Mouse (Mus musculus) lung, postnatal 4 days (tissue): ENCODE measurements around the gene Dync1li2.
A peak's percentile ranks its signal among the peaks of the same experiment; 100 is the strongest.

Experiments used
- DNase-seq, 2 experiments: peaks; one replicate each; pipeline ENCODE4 v3.0.0; 2021

The Dync1li2 gene

DNA sequence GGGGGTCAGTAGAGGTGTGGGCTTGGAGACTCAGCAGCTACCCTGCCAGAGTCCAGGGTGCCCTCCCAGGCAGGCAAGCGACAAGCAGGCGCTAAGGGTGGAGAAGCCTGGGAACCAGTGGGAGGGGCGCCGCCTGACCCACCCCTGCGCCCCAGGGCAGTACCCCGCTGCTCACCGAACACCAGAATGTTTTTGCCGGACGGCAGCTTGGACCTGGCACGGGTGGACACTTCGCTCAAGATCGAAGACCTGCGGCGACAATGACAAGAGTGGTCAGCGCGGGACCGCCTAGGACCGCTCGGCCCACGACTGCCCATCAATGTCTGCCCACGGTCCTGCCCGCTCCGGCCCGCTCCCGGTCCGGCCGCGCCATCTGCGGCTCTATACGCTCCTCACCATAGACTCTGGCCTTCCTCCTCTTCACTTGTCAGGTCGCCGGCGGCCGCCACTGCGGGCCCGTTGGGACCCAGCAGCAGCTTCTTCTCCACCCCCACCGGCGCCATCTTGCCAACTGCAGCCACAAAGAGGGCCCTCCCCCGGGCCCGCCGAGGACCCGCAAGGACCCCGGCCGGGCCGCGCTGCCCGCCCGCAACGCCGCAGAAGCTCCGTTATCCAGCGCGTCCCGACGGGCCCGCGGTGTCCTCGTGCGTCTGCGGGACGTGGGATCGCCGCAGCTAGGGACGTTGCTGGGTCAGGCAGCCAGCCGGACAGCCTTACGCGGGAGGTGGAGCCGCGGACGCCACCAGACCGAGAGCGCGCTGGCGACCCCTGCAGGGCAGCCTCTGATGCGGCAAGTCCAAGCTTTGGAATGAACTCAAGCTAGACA is at the start of gene Dync1li2:
Gene Dync1li2, minus strand, starts transcription at position 749 of the 826 bp plus-strand sequence.
- DNase-seq, result peak; percentile 92 to 95

DNA sequence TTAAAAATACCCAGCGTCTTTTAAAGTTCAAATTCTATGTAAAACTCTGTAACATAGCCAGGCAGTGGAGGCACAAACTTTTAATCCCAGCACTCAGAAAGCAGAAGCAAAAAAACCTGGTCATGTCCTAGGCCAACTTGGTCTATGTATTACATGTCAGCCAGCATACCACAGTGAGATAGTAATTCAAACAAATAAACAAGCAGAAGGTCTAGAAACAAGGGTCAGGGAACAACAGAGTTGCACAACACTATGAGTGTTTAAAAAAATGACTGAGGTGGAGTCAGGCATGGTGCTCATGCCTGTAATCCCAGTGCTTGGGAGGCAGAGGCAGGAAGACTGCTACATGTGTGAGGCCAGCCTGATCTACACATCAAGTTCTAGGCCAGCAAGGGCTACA is 36.2 kb upstream of the Dync1li2 start:
- DNase-seq, result no peak

DNA sequence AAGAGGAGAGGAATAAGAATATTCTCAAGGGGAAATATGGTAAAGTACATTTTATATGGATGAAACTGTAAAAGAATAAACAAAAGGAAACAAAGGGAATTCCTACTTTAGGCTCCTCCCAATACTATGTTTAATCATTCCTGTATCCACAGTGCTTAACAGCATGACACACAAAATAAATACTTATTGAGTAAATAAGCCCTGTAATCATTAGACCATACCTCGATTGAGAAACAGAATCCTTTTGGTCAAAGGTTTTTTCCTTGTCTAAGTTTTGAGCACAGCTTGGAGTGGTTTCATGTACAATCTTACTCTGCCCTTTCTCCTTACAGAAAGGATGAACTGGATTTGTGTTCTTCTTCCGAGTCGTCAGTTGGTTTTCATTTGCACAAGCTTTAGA is 29.6 kb upstream of the Dync1li2 start:
- DNase-seq, result no peak

DNA sequence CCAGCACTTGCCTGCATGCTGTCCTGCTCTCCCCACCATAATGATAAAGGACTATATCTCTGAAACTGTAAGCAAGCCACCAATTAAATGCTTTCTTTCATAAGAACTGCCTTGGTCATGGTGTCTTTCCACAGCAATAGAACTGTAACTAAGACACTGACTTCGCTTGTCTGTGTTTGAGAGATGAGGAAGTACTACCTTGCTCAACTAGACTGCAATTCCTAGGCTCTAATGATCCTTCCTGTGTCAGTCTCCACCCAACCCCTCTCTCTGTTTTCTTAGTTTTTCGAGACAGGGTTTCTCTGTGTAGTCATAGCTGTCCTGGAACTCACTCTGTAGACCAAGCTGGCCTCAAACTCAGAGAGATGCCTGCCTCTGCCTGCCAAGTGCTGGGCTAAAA is 24.6 kb upstream of the Dync1li2 start:
- no peak for DNase-seq

DNA sequence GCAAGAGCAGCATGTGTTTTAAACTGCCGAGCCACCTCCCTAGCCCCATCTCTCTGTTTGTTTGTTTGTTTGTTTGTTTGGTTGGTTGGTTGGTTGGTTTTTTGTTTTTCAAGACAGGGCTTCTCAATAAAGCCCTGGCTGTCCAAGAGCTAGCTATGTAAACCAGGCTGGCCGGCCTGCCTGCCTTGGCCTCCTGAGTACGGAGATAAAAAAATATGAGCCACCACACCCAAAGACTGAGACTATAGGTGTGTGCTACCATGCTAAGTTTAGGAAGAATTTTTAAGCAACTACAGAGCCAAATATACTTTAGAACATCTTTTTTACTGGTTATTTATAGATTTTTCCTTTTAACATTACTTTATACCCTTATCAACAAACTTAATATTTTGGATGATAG is 9.3 kb upstream of the Dync1li2 start:
- DNase-seq, result no peak

DNA sequence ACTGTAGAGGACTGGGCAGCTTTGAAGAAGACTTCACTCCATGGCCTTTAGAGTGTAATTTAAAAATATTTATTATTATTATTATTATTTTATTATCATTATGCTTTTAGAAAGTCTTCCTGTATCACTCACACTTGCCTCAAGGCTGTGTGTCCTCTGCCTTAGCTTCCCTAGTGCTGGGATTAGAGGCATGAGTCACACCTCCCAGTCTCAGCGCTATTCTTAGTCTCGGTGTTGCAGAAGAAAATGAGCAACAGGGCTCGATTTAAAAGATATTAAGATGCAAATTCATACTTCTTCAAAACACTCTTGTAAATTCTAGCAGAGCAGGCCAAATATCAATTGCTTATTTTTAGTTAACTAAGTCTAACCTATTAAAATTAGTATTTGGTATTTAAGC is 5.9 kb upstream of the Dync1li2 start:
- DNase-seq, result no peak

DNA sequence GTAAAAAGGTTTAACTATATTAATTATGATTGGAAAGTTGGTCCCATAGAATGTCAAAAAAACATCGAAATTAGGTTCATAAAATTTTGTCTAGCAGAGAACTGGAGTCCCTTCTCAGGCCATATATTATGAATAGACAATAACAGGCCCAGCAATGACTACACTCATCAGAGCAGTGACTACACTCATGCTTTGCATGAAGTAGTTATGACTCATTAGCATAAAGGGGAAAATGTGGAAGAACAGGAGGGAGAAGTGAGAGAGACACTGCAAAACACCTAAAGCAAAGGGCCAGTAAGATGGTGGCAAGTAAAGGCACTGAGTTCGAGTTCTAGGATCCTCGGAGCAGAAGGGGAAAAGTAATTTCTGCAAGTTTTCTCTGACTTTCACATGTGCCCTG is 3.2 kb upstream of the Dync1li2 start:
- no peak for DNase-seq

DNA sequence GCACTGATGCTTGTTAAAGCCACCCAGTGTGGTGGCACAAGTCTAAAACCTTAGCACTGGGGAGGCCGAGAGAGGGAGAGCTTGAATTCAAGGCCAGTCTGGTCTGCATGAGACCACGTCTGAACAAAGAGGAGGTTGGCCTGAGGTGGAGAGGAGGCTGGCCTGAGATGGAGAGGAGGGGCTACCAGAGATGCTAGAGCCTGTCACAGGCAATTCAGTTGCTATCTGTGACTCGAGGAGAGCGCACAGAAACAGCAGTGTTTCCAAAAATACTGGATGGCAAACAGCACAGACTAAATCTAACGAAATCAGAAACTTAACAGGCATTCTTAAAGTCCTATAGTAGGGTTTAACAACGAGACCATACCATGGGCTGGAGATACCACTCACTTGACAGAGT is 2.4 kb upstream of the Dync1li2 start:
- no peak for DNase-seq

DNA sequence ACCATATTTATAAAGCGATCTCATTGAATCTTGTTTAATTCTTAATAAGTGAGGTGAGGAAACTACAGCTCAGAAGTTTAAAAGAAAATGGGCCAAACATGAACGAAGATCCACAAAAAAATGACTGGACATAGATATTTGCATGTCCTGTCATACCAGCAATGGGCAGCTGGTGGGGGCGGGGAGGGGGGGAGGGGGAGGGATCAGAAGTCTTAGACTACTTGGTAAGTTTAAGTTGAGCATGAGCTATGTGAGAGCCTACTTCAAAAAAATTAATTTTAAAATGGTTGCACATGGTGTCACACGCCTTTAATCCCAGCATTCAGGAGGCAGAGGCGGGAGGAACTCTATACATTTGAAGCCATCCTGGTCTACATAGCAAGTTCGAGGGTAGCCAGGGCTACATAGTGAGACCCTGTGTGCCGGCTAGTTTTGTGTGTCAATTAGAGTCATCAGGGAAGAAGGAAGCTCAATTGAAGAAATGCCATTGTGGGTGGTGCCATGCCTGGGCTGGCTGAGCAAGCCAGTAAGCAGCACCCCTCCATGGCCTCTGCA is 355 bp upstream of the Dync1li2 start:
- DNase-seq, result no peak

DNA sequence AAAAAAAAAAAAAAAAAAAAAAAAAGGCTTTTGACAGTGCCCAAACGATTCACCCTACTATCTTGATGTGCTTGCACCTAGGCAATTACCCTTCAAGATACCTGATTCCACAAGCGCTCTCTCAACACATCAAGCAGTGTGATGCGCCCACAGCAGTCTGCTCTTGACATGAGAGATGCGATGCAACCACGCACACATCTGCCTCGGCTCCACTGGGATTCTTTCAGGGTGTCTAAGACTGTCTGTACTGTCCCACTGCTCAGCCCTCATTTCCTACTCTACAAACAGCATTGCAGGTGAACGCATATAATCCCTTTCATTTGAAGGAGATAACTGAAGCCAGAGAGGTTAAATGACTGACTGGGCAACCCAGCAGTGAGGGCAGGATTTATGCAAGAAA is 1.2 kb downstream of the Dync1li2 start:
- DNase-seq, result peak in 1 of 2 experiments; percentile 9

DNA sequence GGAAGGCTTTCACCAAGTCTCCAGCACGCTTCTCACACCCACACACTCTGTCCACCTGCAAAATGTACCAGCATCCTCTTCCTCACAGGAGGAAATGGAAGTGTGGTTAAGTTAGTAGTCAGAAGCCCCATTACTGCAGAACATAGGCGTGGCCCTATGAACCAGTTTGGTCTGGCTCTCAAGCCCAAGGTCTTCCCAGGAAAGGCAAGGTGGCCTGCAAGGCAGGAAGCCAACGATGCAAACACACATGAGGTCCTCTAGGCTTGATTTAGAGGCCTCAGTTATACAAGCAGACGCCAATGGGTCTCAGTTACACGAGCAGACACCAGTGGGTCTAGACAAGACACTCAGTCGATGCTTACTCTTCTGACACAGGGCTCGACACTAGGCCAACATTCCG is 3.4 kb downstream of the Dync1li2 start:
- peak in 1 of 2 experiments; percentile 13 for DNase-seq

DNA sequence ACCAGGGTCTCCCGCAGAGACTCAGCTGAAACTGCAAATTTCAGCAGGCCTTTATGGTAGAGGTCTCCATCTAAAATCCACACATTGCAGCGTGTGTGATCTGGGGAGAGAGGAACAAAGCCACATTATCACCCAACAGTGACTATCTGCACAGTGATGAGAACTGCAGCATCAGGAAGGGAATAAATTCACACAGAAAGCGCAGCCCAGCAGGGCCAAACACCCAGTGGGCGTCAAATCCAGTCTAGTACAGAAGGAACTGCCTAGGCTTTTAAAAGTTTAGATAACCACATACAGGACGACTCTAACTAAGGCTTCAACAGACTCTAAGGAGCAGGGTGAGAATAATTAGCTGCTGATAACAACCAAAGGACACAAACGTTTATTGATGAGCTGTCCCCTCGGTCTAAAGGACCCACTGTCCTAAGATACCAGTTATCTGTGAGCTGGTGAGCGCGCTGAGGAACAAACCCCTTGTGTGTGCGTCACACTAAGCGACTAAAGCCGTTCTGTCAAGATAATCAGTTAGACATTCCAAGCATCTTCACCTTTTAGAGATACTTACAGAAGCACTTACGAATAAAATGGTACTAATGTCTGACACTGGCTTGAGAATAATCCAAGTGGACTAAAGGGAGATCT is 5.2 kb downstream of the Dync1li2 start:
- DNase-seq, result peak in 1 of 2 experiments; percentile 8

DNA sequence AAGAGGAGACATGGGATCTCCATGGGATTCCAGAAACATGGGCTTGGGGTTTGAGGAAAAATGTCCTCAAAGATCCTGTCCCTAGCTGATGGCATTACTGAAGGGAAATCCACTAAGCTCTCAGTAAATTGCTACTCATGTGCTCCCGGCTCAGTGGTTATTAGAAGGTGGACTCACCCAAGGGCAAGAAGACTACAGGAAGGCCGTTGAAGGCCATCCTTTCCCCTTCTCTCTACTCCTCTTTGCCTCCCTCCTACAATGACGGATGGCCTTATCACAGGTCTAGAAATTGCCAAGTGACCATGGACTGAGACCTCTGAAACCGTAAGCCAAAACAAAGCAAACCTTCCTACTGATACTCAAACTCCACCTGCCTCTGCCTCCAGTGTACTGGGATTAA is 6.3 kb downstream of the Dync1li2 start:
- DNase-seq, result peak in 1 of 2 experiments; percentile 3

DNA sequence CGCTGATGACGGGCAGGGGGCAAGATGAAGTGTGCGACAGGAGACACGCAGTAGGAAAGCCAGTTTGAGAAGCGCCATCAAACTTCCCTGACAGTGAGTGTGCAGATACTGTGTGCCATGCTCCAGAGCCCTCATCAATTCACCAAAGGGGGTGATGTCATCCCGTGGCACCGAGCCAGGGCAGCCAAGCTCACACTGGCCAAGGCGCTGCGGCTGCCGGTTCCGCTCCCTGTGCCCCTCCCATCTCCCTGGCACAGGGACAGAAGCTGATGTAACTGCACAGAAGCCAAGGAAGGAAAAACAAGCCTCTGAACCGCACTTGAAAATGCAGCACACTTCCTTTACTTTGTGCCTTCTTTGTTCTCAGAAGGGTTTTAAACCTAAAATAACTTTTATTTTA is 6.8 kb downstream of the Dync1li2 start:
- peak; percentile 98 for DNase-seq

DNA sequence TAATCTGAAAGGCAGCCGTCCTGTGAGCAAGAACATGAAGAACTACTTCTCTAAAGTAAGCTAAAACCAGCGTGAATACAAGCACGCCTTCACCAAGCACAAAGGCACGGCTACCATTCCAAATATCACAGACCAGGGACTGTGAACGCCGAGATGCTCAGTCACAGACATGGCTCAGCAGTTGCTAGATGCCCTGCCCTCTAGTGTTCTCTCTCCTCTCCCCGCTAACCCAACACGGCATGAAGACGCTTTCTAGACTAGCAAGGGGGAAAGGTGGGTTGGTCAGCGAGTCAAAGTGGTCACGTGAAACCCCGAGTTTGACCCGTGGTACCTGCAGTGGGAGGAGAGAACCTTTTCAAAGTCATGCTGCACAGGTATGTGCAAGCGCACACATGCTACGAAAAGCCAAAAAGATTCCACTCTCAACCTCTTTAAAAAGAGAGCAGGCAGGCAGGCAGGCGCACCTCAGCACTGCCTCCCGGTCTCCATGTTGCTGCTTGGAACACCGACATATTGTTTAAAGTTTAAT is 8.0 kb downstream of the Dync1li2 start:
- peak in 1 of 2 experiments; percentile 14 for DNase-seq

DNA sequence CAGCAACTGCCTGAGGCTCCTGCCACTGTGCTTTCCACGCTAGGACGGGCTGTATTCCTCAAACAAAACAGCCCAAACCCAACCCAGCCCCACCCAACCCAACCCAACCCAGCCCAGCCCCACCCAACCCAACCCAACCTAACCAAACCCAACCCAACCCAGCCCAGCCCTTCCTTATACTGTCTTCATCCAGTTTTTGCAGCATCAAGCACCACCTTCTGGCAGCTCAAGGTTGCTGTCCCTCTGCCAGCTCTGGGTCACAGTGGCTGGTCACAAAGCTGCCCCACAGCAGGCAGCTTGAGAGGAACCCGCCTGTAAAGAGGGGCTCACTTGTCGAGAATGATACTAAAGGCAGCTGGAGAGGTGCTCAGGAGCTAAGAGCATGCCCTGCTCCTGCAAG is 8.6 kb downstream of the Dync1li2 start:
- peak in 1 of 2 experiments; percentile 43 for DNase-seq

DNA sequence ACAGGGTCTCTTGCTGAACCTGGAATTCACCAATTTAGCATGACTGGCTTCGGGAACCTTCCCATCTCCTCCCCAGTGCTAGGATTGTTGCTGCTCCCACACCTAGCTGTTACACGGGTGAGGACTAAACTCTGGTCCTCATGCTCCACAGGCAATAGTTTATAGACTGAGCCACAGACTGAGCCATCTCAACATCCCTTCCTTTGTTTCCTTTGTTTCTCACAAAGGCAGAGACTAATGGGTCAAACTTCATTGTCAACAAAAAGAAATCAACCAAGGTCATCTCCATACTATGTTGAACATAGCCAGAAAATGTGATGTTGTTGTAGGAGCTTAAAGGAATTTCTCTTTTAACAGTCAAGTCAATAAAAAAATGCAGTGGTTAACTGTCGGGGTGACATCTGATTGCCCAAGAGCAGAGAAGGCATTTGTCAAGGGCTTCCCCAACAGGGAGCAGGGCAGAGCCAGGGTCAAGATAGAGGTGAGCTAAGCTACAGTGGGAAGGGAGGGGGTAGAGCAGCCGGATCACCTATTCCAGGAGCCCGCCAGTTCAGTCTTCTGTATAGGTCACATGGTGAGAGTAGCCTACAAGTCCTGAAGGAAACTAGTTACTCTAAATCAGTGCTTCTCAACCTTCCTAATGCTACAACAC is 9.5 kb downstream of the Dync1li2 start:
- peak in 1 of 2 experiments; percentile 4 for DNase-seq

DNA sequence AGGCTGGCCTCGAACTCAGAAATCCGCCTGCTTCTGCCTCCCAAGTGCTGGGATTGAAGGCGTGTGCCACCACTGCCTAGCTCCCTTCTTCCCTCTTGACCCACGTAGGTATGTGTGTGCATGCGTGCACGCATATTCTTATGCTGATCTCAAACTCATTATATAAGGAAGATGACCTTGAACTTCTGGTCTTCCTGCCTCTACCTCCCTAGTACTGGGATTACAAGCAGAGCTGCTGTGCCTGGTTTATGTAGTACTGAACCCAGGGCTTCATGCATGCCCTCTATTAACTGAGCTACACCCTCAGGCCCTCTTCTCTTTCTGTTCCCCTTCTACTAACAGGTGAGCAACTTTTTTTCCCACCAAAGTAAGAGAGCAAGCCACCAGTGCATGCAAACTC is 10.2 kb downstream of the Dync1li2 start:
- DNase-seq, result peak in 1 of 2 experiments; percentile 3

DNA sequence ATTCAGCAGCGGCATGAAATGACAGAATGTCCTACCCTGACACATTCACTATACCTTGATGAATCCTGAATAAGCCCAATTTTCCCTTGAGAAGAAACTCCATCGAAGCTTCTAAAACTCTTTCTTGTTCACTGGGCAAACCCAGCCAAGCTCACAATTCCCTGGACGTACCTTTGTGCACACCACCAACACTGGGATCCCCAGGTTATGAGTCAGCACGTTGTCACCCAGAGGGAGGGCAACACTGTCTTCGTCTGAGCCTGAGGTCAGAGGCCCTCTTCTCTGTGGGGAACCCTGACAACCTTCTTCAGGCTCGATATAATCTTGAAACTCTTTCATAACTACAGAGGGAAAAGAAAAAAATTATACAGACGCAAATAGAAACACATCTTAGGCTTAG is 12.6 kb downstream of the Dync1li2 start:
- DNase-seq, result peak in 1 of 2 experiments; percentile 1

DNA sequence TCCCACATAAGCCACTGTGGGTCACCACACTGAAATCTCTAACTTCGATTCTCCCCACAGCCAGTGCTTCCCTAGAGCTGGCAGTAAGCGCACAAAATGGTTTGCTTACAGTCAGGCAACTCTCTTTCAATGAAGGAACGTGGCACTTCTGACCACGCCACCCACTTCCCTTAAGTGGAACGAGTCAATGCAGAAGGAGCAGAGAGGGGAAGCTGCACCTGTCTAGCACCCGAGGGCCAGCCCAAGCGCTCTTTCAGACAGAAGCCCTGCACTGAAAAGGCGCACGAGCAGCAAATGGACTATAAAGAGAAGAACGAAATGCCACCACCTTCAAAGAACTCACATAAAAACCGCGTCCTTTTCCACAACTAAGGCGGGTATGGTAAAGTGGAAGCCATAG is 15.1 kb downstream of the Dync1li2 start:
- DNase-seq, result no peak

DNA sequence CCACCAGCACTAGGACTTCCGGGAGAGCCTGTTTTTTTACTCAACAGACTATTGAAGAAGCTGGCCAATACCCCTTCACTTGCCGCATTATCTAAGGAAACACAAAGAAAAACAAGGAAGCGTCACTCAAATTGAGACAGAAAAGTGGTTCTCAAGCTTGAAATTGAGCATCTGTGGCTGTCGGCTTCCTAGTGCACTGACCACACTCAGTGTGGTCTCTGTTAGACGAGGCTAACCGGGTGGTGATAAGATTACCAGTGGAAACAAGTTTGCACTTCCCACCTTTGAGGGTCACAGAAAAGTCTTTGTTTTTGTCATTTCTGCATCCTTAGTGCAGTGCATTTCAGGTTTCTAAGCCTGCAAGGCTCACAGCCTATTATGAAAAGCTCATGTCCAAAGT is 20.5 kb downstream of the Dync1li2 start:
- DNase-seq, result no peak

DNA sequence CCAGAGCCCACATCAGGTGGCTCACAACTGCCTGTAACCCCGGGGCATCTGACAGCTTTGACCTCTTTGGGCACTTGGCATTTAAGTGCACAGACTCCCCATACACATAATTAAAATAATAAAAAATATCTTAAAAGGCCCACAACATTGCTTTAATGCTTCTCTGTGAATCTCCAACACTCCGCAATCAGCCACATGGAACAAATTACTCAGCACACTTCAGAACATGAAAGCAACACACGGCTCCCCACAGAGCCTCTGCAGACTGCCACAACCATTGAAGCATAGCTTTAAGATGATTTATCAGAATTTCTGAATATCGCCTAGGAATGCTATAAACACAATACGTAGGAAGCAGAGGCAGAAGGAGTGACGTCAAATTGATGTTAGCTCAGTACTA is 26.8 kb downstream of the Dync1li2 start:
- no peak for DNase-seq

DNA sequence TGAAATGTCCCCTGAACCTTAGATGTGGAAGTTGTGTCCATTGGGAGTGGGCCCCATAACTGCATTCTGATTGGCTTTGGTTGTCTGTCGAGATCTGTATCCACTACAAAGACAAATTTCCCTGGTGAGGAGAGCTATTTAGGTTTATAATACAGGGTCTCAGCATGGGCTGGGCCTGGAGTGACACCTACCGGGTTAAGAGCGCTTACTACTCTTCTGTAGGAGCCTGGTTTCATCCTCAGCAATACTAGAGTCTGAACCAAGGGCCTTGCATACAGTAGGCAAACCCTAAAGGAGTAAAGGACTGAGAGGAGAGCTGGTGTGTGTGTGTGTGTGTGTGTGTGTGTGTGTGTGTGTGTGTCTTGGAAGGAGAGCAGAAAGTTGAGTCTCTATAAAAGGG is 28.6 kb downstream of the Dync1li2 start:
- DNase-seq, result no peak
